Mouse (Mus musculus): ENCODE data around the gene Rab3ip. TPM values are rescaled to one million over a fixed set of nuclear protein-coding genes. Genes with fewer than 3 reads are reported as not detected.
A peak's percentile ranks its signal among the peaks of the same experiment; 100 is the strongest.

Gene Rab3ip
- polyA plus RNA-seq, 1 experiment = 138 TPM

DNA sequence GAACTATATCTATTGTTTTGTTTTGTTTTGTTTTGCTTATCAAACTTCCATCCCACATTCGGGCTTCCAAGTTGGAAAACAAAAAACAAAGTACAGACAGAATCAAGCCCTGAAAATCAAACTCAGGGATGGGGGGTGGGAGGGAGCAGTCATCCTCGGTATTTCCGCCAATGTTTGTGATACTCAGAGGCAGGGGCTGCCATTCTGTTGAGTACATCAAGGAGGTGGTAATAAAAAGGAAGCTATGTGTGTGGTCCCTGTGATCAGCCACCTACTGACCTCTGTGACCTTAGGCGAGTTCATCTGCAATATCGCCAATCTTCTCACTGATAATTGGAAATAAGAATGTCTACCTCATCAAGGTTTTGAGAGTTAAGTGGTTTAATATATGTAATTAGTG is 317 bp upstream of the Rab3ip start:
- DNase-seq = no peak
- H3K27ac ChIP-seq (ENCODE audit: control insufficient read depth, insufficient read depth, low read length) = no peak overlapping the region
- TF ChIP-seq CTCF (IDR thresholded peaks at IDR 0.05; ENCODE audit: borderline replicate concordance, control insufficient read depth, extremely low read depth, insufficient read depth, low read length, poor library complexity) (no peak), POLR2A (IDR thresholded peaks at IDR 0.05; ENCODE audit: control insufficient read depth, extremely low read depth, insufficient read depth, low read length, poor library complexity) (no peak)
- no peaks in the 10 kb centered on the region for H3K27me3 ChIP-seq (ENCODE audit: control insufficient read depth, insufficient read depth, low read length)
- WGBS = 20% methylated on average over 5 of the region's 5 CpGs
- no peaks in the 10 kb centered on the region for H3K36me3 ChIP-seq (ENCODE audit: control insufficient read depth, insufficient read depth, low read length)
- peaks cover 7% of the 10 kb centered on the region for H3K4me1 ChIP-seq (replicated peaks; ENCODE audit: control insufficient read depth, insufficient read depth, low read length)
- peak overlapping the region; percentile 15; the same call in 1 of the 2 replicates for H3K4me3 ChIP-seq (ENCODE audit: control insufficient read depth, insufficient read depth, low read length)

DNA sequence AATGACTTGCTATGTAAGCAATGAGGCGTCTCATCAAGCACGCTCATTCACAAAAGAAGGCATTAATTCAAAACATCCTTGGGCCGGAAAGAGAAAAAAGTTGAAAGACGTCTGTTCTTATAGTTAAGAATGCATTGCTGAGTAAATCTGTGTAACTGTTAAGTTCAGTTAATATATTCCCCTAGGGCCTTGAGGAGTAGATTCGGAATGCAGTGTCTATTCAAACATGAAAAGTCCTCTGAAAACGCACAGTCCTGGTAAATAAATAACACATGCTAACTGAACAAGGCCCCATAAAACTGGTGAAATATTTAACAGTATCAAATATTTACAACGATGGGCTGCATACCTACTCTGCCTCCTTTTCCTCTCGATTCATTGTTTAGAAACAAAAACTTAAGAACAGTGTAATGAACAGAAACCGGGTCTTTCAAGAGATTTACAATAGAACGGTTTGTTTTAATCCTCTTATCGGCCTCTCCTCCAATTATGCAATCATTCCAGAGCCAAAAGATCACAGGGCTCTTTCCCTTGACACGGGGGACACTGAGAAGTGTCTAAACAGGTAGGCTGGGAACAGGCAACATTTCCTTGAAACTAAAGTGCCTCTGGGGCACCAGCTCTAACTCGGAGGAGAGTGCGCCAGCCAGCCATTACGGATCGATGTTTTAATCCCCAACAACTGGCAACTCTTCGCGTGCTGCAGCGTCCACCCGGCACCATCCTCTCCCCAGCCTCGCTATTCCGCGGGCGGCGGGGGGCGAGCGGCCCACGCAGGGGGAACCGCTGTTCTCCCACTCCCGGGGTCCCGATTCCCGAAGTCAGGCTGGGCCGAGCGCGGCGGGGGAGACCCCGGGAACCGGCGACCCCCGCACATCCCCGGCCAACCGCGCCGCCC is 1.2 kb downstream of the Rab3ip start:
- Histone ChIP-seq H3K27me3 (ENCODE audit: control insufficient read depth, insufficient read depth, low read length) (no peaks in the 10 kb centered on the region), H3K4me1 (replicated peaks; ENCODE audit: control insufficient read depth, insufficient read depth, low read length) (peaks cover 8% of the 10 kb centered on the region), H3K4me3 (ENCODE audit: control insufficient read depth, insufficient read depth, low read length) (peak overlapping the region; percentile 62), H3K36me3 (ENCODE audit: control insufficient read depth, insufficient read depth, low read length) (no peaks in the 10 kb centered on the region), H3K27ac (ENCODE audit: control insufficient read depth, insufficient read depth, low read length) (no peak overlapping the region)
- 9% methylated on average over 44 of the region's 44 CpGs for WGBS
- no peak for TF ChIP-seq POLR2A (IDR thresholded peaks at IDR 0.05; ENCODE audit: control insufficient read depth, extremely low read depth, insufficient read depth, low read length, poor library complexity)
- TF ChIP-seq CTCF (IDR thresholded peaks at IDR 0.05; ENCODE audit: borderline replicate concordance, control insufficient read depth, extremely low read depth, insufficient read depth, low read length, poor library complexity) = no peak
- DNase-seq = peak; percentile 46

DNA sequence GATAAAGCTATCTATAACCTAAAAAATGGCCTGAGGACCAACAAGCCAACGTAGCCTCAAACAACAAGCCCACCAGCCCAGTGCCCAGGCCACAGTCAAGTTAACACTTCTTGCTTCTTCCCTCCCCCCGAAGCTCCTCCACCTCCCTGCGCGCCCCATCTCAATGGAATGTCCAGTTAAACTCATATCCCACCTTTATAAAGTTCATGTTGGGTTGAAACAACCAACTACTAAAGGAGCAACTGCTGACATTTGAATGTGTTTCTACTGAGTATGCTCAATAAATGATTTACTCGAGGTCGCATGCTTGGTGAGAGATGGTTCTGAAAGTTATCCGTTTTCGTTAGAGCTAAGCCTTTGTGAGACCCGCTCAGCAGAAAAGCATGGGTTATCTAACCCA is 2.2 kb downstream of the Rab3ip start:
- H3K4me3 ChIP-seq (ENCODE audit: control insufficient read depth, insufficient read depth, low read length) = no peak overlapping the region

DNA sequence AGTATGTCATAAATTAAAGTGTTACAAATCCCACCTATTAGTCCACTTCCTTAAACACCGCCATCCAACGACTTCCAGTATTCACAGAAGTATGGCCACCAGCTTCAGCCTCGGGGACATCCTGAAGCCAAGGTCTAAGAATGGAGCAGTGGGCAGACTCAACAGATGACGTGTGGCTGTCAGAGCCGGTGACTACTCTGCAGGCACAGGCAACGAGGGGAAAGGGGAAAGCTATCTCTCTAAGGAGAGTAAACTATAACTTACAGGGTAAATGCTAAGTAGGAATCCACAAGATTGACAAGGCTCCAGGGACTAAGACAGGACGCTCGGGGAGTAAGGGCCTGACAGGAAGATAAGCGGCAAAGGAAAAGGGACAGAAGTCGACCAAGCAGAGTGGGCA is 5.6 kb downstream of the Rab3ip start:
- no peaks in the 10 kb centered on the region for H3K27me3 ChIP-seq (ENCODE audit: control insufficient read depth, insufficient read depth, low read length)
- no peak overlapping the region for H3K4me3 ChIP-seq (ENCODE audit: control insufficient read depth, insufficient read depth, low read length)
- peaks cover 7% of the 10 kb centered on the region; the same call in 1 of the 2 replicates for H3K36me3 ChIP-seq (ENCODE audit: control insufficient read depth, insufficient read depth, low read length)
- peaks cover 6% of the 10 kb centered on the region for H3K4me1 ChIP-seq (replicated peaks; ENCODE audit: control insufficient read depth, insufficient read depth, low read length)
- TF ChIP-seq CTCF (IDR thresholded peaks at IDR 0.05; ENCODE audit: borderline replicate concordance, control insufficient read depth, extremely low read depth, insufficient read depth, low read length, poor library complexity) (no peak), POLR2A (IDR thresholded peaks at IDR 0.05; ENCODE audit: control insufficient read depth, extremely low read depth, insufficient read depth, low read length, poor library complexity) (no peak)
- WGBS = 79% methylated on average over 10 of the region's 10 CpGs
- no peak overlapping the region for H3K27ac ChIP-seq (ENCODE audit: control insufficient read depth, insufficient read depth, low read length)
- no peak for DNase-seq

More for the DNA sequence above, 2.2 kb downstream of the Rab3ip start:
- no peak for DNase-seq
- Histone ChIP-seq H3K36me3 (ENCODE audit: control insufficient read depth, insufficient read depth, low read length) (no peaks in the 10 kb centered on the region), H3K27ac (ENCODE audit: control insufficient read depth, insufficient read depth, low read length) (no peak overlapping the region), H3K4me1 (replicated peaks; ENCODE audit: control insufficient read depth, insufficient read depth, low read length) (peaks cover 8% of the 10 kb centered on the region), H3K27me3 (ENCODE audit: control insufficient read depth, insufficient read depth, low read length) (no peaks in the 10 kb centered on the region)
- TF ChIP-seq CTCF (IDR thresholded peaks at IDR 0.05; ENCODE audit: borderline replicate concordance, control insufficient read depth, extremely low read depth, insufficient read depth, low read length, poor library complexity) = no peak
- no peak for TF ChIP-seq POLR2A (IDR thresholded peaks at IDR 0.05; ENCODE audit: control insufficient read depth, extremely low read depth, insufficient read depth, low read length, poor library complexity)
- 96% methylated on average over 9 of the region's 9 CpGs for WGBS

DNA sequence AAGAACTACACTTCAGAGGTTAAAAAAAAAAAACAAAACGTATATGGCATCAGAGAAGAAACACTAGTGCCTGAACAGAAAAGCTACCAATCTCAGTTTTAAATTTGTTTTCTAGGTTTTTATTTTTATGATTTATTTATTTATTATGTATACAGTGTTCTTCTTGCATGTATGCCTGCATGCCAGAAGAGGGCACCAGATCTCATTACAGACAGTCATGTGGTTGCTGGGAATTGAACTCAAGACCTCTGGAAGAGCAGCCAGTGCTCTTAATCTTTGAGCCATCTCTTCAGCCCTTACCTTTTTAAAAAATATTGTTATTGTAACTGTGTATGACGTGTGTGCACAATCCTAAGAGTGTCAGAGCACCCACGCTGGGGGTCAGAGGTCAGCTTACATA is 6.4 kb downstream of the Rab3ip start:
- TF ChIP-seq POLR2A (IDR thresholded peaks at IDR 0.05; ENCODE audit: control insufficient read depth, extremely low read depth, insufficient read depth, low read length, poor library complexity) = no peak
- TF ChIP-seq CTCF (IDR thresholded peaks at IDR 0.05; ENCODE audit: borderline replicate concordance, control insufficient read depth, extremely low read depth, insufficient read depth, low read length, poor library complexity) = no peak
- H3K27ac ChIP-seq (ENCODE audit: control insufficient read depth, insufficient read depth, low read length) = no peak overlapping the region
- WGBS = 93% methylated on average over 3 of the region's 3 CpGs
- H3K4me3 ChIP-seq (ENCODE audit: control insufficient read depth, insufficient read depth, low read length) = no peak overlapping the region
- H3K4me1 ChIP-seq (replicated peaks; ENCODE audit: control insufficient read depth, insufficient read depth, low read length) = peaks cover 3% of the 10 kb centered on the region
- H3K36me3 ChIP-seq (ENCODE audit: control insufficient read depth, insufficient read depth, low read length) = peaks cover 9% of the 10 kb centered on the region; the same call in 1 of the 2 replicates
- no peak for DNase-seq
- H3K27me3 ChIP-seq (ENCODE audit: control insufficient read depth, insufficient read depth, low read length) = no peaks in the 10 kb centered on the region

DNA sequence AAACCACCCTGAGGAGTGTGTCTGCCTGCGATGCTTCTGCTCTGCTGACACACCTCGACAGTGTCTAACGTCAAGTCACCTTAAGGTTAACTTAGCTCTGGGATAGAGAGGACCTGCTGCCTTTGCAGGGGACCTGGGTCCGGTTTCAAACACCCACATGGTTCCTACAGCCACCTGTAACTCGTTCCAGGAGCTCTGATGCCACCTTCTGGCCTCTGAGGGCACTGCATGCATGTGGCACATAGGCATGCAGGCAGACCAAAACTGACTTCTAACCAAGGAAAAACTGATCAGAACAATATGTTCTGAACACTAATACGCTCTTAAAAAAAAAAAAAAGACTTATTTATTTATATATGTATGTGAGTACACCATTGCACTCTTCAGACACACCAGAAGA is 7.5 kb downstream of the Rab3ip start:
- Histone ChIP-seq H3K27ac (ENCODE audit: control insufficient read depth, insufficient read depth, low read length) (no peak overlapping the region), H3K4me1 (replicated peaks; ENCODE audit: control insufficient read depth, insufficient read depth, low read length) (peaks cover 3% of the 10 kb centered on the region), H3K36me3 (ENCODE audit: control insufficient read depth, insufficient read depth, low read length) (peaks cover 20% of the 10 kb centered on the region), H3K27me3 (ENCODE audit: control insufficient read depth, insufficient read depth, low read length) (no peaks in the 10 kb centered on the region), H3K4me3 (ENCODE audit: control insufficient read depth, insufficient read depth, low read length) (no peak overlapping the region)
- 96% methylated on average over 6 of the region's 6 CpGs for WGBS
- TF ChIP-seq CTCF (IDR thresholded peaks at IDR 0.05; ENCODE audit: borderline replicate concordance, control insufficient read depth, extremely low read depth, insufficient read depth, low read length, poor library complexity) = peak; percentile 63; the same call in 1 of the 2 replicates
- no peak for TF ChIP-seq POLR2A (IDR thresholded peaks at IDR 0.05; ENCODE audit: control insufficient read depth, extremely low read depth, insufficient read depth, low read length, poor library complexity)
- DNase-seq = peak; percentile 36
